Mouse (Mus musculus): ENCODE results near the gene Tiam2.

Tiam2 gene

DNA sequence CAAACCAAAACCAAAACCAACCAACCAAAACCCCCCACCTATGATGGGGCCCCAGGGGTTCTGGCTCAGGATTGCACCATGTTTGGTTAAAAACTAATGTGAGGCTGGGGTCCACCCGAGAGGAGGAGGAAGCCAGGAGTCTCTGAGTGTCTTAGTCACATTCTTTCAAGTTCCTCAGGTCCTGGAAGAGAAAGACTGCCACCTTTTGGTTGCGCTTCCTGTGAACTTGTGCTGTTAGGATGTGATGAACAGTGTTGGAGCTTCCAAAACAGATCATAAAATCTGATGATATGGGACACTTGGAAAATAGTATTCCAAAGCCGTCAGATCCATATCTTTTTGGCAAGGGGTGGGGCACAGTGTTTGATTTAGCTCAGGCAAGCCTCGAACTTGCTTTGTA is 174.6 kb downstream of the Tiam2 start:
- peak in 1 of 2 experiments; percentile 19 for DNase-seq

DNA sequence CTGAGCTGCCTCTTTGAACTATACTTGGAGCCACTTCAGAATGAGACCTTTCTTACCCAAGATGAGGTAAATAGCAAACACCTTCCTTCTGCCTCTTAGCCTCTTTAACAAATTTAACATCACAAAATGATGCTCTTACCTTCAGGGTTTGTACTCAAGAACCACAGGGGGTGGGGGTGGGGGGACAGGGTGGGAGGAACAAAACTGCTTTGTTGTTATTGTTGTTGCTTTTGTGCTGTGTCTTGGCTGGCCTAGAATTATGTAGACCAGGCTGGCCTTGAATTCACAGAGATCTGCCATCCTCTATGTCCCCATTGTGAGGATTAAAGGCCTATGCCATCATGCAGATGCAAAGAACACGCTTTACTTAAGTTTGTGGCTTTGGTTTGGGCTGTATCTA is 179.3 kb downstream of the Tiam2 start:
- DNase-seq, result no peak

DNA sequence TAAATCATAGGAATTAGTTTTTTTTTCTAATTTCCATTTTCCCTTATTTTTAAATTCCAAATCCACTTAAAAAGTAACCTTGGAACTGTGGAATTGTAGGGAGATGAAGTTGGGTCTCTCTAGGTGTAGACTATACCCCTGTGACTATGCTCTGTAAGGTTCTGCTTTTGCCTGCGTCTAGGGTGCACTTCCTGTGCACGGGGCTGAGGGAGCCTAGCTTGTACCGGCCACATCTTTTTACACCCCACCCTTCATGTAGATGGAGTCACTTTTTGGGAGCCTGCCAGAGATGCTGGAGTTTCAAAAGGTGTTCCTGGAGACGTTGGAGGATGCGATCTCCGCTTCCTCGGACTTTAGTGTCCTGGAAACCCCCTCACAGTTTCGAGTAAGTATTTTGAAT is 180.1 kb downstream of the Tiam2 start:
- no peak for DNase-seq

DNA sequence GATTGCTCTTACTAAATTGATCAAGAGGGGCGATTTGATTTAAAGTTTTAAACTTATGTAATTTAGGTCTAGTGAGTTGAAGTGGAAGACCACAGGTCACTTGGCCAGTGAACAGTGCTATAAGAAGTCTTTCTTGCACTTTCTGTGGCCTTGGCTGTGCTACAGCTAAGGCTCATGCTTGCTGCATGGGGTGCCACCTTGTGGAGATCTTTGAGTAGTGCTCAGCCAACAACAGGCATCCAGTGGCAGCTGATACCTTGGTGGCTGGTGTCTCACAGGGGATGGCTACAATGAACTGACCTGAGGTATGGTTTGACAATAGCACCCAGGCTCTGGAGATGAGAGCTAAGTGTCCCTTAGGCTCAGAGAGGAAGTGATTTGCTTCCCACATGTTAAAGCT is 183.5 kb downstream of the Tiam2 start:
- DNase-seq, result peak; percentile 76 to 83

DNA sequence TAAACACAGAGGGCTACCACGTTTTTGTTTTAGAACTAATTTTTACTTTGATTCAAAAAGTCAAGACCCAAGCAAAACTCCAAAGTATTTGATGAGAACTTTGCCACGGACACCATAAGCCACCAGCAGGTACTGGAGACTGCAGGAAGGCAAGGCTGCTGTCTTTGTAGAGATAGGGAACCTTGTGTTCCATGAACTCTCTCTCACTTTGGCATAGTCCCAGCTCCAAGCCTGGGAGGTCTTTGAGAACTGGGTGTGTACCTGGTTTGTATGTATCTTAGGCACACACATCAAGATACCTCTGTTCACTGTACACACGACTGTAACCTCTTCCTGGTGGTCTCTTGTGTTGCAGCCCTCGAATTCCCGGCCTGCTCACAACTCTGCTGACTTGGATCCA is 187.9 kb downstream of the Tiam2 start:
- DNase-seq, result no peak

DNA sequence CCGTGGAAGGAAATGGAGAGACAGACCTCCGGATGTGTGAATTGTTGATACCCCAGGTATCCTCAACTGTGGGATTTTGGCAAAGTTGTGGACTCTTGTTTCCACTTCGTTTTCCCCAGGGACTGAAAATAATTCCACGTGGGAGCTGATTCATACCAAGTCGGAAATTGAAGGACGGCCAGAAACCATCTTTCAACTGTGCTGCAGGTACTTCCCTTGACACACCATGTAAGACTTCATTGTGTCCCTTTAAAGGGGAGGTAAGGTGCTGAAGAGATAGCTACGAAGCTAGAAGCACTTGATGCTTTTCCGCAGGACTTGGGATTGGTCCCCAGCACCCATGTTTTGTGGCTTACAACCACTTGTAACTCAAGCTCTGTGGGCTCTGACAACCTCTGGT is 189.5 kb downstream of the Tiam2 start:
- DNase-seq, result no peak

GRCm38 (mm10) chr17:3516406-3516805 is 190.0 kb downstream of the Tiam2 start:
- no peak for DNase-seq

DNA sequence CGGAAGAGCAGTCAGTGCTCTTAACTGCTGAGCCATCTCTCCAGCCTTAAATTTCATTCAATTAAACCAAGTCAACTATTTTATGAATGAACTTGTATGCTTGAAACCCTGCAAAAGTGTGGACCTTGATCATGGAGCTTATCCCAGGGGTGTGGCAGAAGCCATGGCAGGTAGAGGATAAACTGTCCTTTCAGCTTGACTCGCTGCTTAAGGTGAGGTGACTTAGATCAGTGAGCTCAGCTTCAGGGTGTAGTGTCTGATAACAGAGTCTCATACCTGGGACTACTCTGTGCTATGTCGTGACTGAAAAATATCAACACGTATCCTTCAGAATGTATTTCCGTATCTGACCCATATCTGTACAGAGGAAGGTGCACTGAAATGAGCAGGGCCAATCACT is 194.0 kb downstream of the Tiam2 start:
- no peak for DNase-seq

DNA sequence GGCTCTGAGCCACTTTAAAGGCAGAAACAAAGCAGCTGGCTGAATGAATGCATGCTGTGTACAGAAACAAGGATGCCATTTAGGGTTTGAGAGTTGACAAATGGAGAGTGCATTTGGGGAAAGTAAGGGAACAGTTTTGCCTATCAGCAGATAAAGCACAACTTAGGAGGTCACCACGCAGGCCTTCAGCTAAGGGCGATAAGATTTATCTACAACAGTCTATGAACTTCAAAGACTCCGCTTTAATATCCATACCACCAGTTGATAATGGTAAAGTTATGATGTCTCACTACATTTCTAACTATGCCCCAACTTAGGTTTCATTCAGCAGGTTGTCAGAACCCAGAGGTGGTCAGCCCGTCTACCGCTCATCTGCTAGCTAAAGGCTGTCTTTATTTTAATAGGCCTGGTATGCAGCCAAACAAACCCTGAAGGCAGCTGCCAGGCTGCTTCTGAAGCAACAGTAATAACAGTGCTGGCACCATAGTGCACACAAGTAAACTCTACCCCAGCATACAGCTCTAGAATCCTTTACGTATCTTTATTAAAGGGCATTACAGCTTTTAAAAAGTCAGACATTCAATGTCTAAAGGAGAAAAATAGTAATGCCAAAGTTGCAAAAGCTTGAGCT is 201.6 kb downstream of the Tiam2 start:
- no peak for DNase-seq

GRCm38 (mm10) chr17:3529523-3529922 is 203.2 kb downstream of the Tiam2 start:
- DNase-seq, result no peak

DNA sequence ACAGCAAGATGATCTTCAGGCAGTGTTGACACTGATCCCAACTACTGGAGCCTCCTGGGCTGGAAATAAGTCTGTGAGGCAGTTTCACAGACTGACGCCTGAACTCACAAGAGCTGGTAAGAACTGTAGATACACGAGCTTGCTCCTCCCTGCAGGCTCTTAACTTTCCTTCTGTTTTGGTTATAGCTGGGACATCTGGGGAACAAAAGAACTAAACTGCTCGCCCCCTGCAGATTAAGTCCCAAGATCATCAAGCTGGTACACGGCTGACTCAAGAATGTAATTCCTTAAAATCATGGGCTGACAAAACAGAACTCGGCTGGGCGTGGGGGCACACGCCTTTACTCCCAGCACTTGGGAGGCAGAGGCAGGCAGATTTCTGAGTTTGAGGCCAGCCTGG is 204.2 kb downstream of the Tiam2 start:
- DNase-seq, result no peak

DNA sequence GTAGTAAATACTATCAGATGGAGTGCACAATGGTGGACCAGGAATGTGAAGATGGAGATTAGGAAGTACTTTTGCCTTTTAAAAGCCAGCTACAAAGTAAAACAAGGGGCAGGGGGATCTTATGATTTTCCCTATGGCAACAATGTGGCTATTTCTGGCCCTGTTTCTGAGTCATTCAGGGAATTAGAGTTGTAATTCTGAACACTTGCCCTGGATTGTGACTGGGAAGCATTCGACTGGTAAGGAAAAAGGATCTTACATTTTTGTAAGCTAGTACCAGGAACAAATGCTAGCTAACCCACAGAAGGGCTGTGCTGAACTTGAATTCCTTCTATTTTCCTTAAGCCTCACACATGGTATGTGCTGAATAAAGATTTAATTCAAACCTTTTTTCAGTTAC is 205.3 kb downstream of the Tiam2 start:
- no peak for DNase-seq

DNA sequence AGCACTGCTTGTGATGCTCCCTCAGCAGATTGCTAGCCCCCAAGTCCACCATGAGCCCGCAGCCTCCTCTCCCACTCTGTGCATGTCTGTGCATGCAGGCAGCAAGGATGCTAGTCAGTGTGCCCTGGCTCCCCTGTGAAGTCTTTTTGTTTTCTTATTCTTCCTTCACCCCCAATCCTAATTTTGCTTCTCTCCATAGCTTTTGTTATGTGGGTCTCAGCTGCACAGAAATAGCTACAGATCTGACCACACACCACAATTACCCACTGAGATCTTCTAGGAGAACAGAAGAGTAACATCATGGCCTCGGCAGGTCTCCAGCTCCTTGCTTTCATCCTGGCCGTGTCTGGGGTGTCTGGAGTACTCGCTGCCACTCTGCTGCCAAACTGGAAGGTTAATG is 205.9 kb downstream of the Tiam2 start, which contains the start of gene Cldn20:
TSS of gene Cldn20 (plus strand) at position 301 of the 400 bp plus-strand sequence.
- no peak for DNase-seq

DNA sequence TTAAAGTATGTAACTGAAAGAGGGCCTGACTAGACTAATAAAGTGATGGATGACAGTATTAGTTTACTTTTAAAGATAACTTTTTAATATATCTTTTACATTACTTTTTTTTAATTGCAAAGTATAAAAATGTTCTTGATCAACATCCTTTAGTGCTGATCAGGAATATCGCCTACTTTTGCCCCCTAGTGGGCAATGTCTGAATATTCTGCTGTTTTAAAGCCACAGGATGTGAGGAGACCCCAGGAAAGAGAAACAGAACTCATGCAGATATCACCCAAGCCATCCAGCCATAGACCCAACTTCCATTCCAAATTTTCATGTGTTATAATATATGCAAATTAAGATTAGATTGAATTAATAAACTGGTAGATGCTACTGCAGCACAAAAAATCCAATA is 207.1 kb downstream of the Tiam2 start:
- peak; percentile 6 to 18 for DNase-seq

DNA sequence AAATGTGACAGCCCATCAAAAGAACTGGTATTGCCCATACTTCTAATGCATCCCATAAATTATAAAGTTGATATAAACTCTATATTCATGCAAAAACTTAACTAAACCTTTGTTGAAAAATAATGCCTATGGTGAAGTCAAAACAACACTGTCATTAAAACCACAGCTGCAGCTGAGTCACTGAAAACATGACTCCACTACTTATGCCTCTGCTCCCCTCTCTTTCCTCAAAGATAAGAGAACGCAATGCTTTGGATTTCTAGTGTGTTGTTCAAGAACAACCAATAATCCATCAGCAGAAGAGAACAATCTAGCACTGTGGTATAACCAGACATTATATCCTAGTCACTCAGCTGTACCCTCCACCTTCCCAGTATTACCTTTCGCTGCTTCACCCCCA is 213.9 kb downstream of the Tiam2 start:
- DNase-seq, result no peak

GRCm38 (mm10) chr17:3541033-3541432 is 214.7 kb downstream of the Tiam2 start:
- DNase-seq, result no peak

- DNase-seq, result no peak
These were observed 221.4 kb downstream of the Tiam2 start for GRCm38 (mm10) chr17:3547725-3548124.

GRCm38 (mm10) chr17:3556251-3556650 is 229.9 kb downstream of the Tiam2 start:
- DNase-seq, result no peak

- DNase-seq, result peak; percentile 98 to 100
These were observed 231.2 kb downstream of the Tiam2 start, which contains the start of gene Tfb1m for GRCm38 (mm10) chr17:3557331-3558311. Gene Tfb1m (minus strand): TSS chr17:3557781.

DNA sequence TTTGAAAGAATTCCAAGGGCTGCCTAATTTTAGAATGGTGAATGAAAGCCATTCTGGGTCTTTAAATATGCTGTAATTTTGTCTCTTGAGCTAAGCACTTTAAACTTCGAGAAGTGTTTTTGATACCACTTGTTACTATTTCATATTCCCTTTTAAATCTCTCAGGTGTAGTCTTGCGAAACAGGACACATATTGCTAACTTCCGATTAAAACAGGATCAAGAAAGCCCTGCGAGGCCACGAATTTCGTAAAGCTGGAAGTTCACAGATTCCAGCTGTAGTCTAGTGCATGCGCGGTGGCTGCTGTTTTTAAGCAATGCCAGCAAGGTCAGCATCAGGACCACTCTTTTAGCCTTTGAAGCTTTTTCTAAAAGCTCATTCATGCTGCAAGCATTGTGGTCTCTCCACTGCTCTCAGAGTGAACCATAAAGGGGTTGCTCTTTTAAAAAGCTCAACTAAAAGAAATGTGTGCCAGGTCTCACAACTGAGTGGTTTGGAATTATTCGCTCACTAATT is 232.0 kb downstream of the Tiam2 start:
- peak in 1 of 2 experiments; percentile 18 for DNase-seq

DNA sequence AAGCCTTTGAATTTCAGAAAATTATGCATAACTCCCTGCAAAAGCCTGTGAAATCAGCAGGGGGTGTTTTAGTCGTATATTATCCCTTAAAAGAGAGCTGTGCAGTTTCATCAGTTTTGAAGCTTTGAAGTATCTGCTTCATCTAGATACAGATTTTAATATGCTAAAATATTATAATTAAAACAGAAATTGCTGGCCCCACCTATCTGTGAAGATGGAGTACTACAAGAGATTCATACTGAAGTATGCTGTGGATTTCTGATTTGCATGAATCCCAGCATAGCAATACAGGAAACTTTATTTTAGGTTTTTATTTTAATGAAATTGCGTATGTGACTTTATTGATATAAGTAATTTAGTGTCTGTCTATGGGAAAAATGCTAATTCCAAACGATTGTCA is 234.2 kb downstream of the Tiam2 start:
- DNase-seq, result peak in 1 of 2 experiments; percentile 6

- DNase-seq, result peak; percentile 2 to 10
These were observed 236.0 kb downstream of the Tiam2 start for GRCm38 (mm10) chr17:3562405-3562804.

DNA sequence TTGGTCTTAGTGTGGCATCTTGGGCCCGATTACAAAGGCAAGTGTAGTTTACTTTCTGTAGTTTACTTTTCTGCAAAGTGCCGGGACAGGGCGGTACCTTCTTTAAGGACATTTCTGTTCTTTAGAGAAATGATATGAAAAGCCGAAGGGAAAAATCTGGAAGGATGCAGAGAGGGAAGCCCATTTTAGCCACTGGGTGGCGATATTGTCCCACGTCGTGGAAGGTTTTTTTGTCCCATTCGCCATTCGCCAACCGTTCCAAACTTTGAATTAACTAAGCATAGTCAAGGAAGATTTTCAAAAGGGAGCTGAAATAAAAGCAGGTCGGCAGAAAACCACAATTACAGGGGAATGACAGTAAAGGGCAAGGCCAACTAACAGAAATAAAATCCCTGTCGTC is 244.5 kb downstream of the Tiam2 start:
- DNase-seq, result peak; percentile 54 to 88
